Mouse (Mus musculus): Measurements from ENCODE around the gene Glb1. TPM values are rescaled to one million over a fixed set of nuclear protein-coding genes. Genes with fewer than 3 reads are reported as not detected.
A peak's percentile ranks its signal among the peaks of the same experiment; 100 is the strongest.

Gene Glb1
- total and polyA plus RNA-seq, 3 experiments = 7.0 to 15.7 TPM; not detected in 1

- TF ChIP-seq CTCF (IDR thresholded peaks at IDR 0.05 in 2 of 3, conservative IDR thresholded peaks at IDR 0.05 in 1 of 3; ENCODE audit: control insufficient read depth in 1 of 3, insufficient read depth in 1 of 3, low read depth in 2 of 3, low read length in 3 of 3, poor library complexity in 1 of 3, severe bottlenecking in 1 of 3) = no peak
- no peak for TF ChIP-seq USF2 (IDR thresholded peaks at IDR 0.05; ENCODE audit: borderline replicate concordance in 1 of 2, insufficient read depth in 1 of 2, low read depth in 1 of 2, low read length in 2 of 2)
- TF ChIP-seq MAZ (IDR thresholded peaks at IDR 0.05; ENCODE audit: low read depth, low read length) = no peak
- TF ChIP-seq CHD1 (IDR thresholded peaks at IDR 0.05; ENCODE audit: low read depth, low read length) = no peak
- TF ChIP-seq ZMIZ1 (IDR thresholded peaks at IDR 0.05; ENCODE audit: low read depth, low read length) = no peak
- TF ChIP-seq POLR2A (IDR thresholded peaks at IDR 0.05; ENCODE audit: control insufficient read depth in 1 of 2, insufficient read depth in 1 of 2, low read depth in 1 of 2, low read length in 2 of 2, poor library complexity in 1 of 2) = no peak
- TF ChIP-seq MYC (IDR thresholded peaks at IDR 0.05; ENCODE audit: low read depth, low read length) = no peak
- TF ChIP-seq MYB (IDR thresholded peaks at IDR 0.05; ENCODE audit: low read depth, low read length) = no peak
- no peak for TF ChIP-seq TCF12 (IDR thresholded peaks at IDR 0.05; ENCODE audit: low read depth, low read length)
- TF ChIP-seq MXI1 (IDR thresholded peaks at IDR 0.05; ENCODE audit: low read depth, low read length) = no peak
- TF ChIP-seq MAX (IDR thresholded peaks at IDR 0.05; ENCODE audit: low read length) = no peak
- TF ChIP-seq ZNF384 (IDR thresholded peaks at IDR 0.05; ENCODE audit: low read depth, low read length) = no peak
- TF ChIP-seq TBP (IDR thresholded peaks at IDR 0.05; ENCODE audit: low read depth, low read length) = no peak
- Histone ChIP-seq H3K4me1 (ENCODE audit: control insufficient read depth in 1 of 2, insufficient read depth in 2 of 2, low read length in 2 of 2) (no peaks in the 10 kb centered on the region), H3K27me3 (ENCODE audit: control insufficient read depth in 1 of 2, insufficient read depth in 2 of 2, low read length in 2 of 2) (no peaks in the 10 kb centered on the region), H3K9ac (ENCODE audit: control insufficient read depth, low read depth, low read length, poor library complexity, severe bottlenecking) (no peak overlapping the region), H3K9me3 (replicated peaks; ENCODE audit: insufficient read depth, low read length) (no peaks in the 10 kb centered on the region), H3K27ac (ENCODE audit: control insufficient read depth, low read depth, low read length) (no peak overlapping the region), H3K36me3 (ENCODE audit: control insufficient read depth in 1 of 2, insufficient read depth in 2 of 2, low read length in 2 of 2) (no peaks in the 10 kb centered on the region; a peak in 1 of 4 replicates), H3K79me2 (ENCODE audit: control insufficient read depth, insufficient read depth, low read length, poor library complexity) (no peaks in the 10 kb centered on the region), H3K4me3 (ENCODE audit: control insufficient read depth in 1 of 2, insufficient read depth in 1 of 2, low read depth in 2 of 2, low read length in 2 of 2) (no peak overlapping the region)
- DNase-seq (ENCODE audit: low read depth, low spot score) = no peak
Observed at GRCm38 (mm10) chr9:114420443-114420842, 19.6 kb downstream of the Glb1 start.

DNA sequence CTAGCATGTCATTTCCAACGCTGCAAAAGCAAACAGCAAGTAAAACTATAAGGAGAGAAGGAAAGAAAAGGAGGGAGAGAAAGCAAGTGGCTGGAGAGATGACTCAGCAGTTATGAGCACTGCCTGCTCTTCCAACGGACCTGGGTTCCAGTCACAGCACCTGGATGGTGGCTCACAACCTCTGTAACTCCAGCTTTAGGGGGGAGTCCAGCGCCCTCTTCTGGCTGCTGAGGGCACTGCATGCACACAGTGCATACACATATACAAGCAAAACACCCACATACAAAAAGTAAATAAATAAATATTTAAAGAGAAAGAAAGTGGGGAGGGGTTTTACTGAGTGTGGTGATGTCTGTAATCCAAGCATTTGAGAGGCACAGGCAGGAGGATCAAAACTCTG lies 20.2 kb downstream of the Glb1 start:
- no peaks in the 10 kb centered on the region; a peak in 1 of 4 replicates for H3K36me3 ChIP-seq (ENCODE audit: control insufficient read depth in 1 of 2, insufficient read depth in 2 of 2, low read length in 2 of 2)
- H3K9me3 ChIP-seq (replicated peaks; ENCODE audit: insufficient read depth, low read length) = no peaks in the 10 kb centered on the region
- no peaks in the 10 kb centered on the region for H3K27me3 ChIP-seq (ENCODE audit: control insufficient read depth in 1 of 2, insufficient read depth in 2 of 2, low read length in 2 of 2)
- DNase-seq (ENCODE audit: low read depth, low spot score) = no peak
- H3K9ac ChIP-seq (ENCODE audit: control insufficient read depth, low read depth, low read length, poor library complexity, severe bottlenecking) = no peak overlapping the region
- TF ChIP-seq CTCF (IDR thresholded peaks at IDR 0.05 in 2 of 3, conservative IDR thresholded peaks at IDR 0.05 in 1 of 3; ENCODE audit: control insufficient read depth in 1 of 3, insufficient read depth in 1 of 3, low read depth in 2 of 3, low read length in 3 of 3, poor library complexity in 1 of 3, severe bottlenecking in 1 of 3) = peak; percentile 28 to 55 (median 44); a peak in 5 of 6 replicates
- TF ChIP-seq ZMIZ1 (IDR thresholded peaks at IDR 0.05; ENCODE audit: low read depth, low read length) = no peak
- H3K4me3 ChIP-seq (ENCODE audit: control insufficient read depth in 1 of 2, insufficient read depth in 1 of 2, low read depth in 2 of 2, low read length in 2 of 2) = no peak overlapping the region
- H3K4me1 ChIP-seq (ENCODE audit: control insufficient read depth in 1 of 2, insufficient read depth in 2 of 2, low read length in 2 of 2) = no peaks in the 10 kb centered on the region
- H3K79me2 ChIP-seq (ENCODE audit: control insufficient read depth, insufficient read depth, low read length, poor library complexity) = no peaks in the 10 kb centered on the region
- no peak overlapping the region for H3K27ac ChIP-seq (ENCODE audit: control insufficient read depth, low read depth, low read length)

DNA sequence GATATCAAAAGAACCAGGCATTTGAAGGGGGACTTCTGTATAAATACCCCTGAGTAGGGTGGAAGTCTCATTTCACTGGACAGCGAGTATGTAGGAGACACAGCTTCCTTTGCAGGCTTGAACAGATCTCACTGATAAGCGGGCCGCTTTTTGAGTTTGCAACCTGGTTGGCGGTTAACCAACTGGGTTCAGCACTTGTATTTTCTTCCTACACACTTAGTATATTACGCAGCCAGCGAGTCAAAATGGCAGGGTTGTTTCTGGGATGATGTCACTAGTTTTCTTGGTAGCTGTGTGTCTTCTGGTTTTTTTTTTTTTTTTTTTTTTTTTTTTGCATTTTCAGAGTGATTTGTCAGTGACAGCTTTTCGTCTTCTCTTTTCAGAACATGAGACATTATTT lies 20.9 kb downstream of the Glb1 start:
- no peak overlapping the region for H3K27ac ChIP-seq (ENCODE audit: control insufficient read depth, low read depth, low read length)
- no peaks in the 10 kb centered on the region for H3K27me3 ChIP-seq (ENCODE audit: control insufficient read depth in 1 of 2, insufficient read depth in 2 of 2, low read length in 2 of 2)
- H3K9ac ChIP-seq (ENCODE audit: control insufficient read depth, low read depth, low read length, poor library complexity, severe bottlenecking) = no peak overlapping the region
- H3K9me3 ChIP-seq (replicated peaks; ENCODE audit: insufficient read depth, low read length) = no peaks in the 10 kb centered on the region
- TF ChIP-seq ZNF384 (IDR thresholded peaks at IDR 0.05; ENCODE audit: low read depth, low read length) = no peak
- TF ChIP-seq CHD2 (IDR thresholded peaks at IDR 0.05; ENCODE audit: low read length) = no peak
- TF ChIP-seq ZKSCAN1 (IDR thresholded peaks at IDR 0.05; ENCODE audit: low read depth, low read length) = no peak
- TF ChIP-seq POLR2A (IDR thresholded peaks at IDR 0.05; ENCODE audit: control insufficient read depth in 1 of 2, insufficient read depth in 1 of 2, low read depth in 1 of 2, low read length in 2 of 2, poor library complexity in 1 of 2) = no peak
- TF ChIP-seq ZMIZ1 (IDR thresholded peaks at IDR 0.05; ENCODE audit: low read depth, low read length) = no peak
- TF ChIP-seq GABPA (IDR thresholded peaks at IDR 0.05; ENCODE audit: low read depth, low read length) = no peak
- no peak for TF ChIP-seq POLR2AphosphoS2 (IDR thresholded peaks at IDR 0.05; ENCODE audit: low read length)
- TF ChIP-seq TCF12 (IDR thresholded peaks at IDR 0.05; ENCODE audit: low read depth, low read length) = no peak
- TF ChIP-seq MYC (IDR thresholded peaks at IDR 0.05; ENCODE audit: low read depth, low read length) = no peak
- no peak for TF ChIP-seq SIN3A (IDR thresholded peaks at IDR 0.05; ENCODE audit: low read length)
- TF ChIP-seq POLR2AphosphoS5 (IDR thresholded peaks at IDR 0.05; ENCODE audit: borderline replicate concordance, low read depth, low read length) = no peak
- TF ChIP-seq ZC3H11A (IDR thresholded peaks at IDR 0.05; ENCODE audit: low read depth, low read length) = no peak
- TF ChIP-seq CTCF (IDR thresholded peaks at IDR 0.05 in 2 of 3, conservative IDR thresholded peaks at IDR 0.05 in 1 of 3; ENCODE audit: control insufficient read depth in 1 of 3, insufficient read depth in 1 of 3, low read depth in 2 of 3, low read length in 3 of 3, poor library complexity in 1 of 3, severe bottlenecking in 1 of 3) = no peak
- TF ChIP-seq UBTF (IDR thresholded peaks at IDR 0.05; ENCODE audit: borderline replicate concordance, insufficient read depth, low read depth, low read length) = no peak
- TF ChIP-seq MXI1 (IDR thresholded peaks at IDR 0.05; ENCODE audit: low read depth, low read length) = no peak
- DNase-seq (ENCODE audit: low read depth, low spot score) = no peak
- no peak overlapping the region for H3K4me3 ChIP-seq (ENCODE audit: control insufficient read depth in 1 of 2, insufficient read depth in 1 of 2, low read depth in 2 of 2, low read length in 2 of 2)
- H3K4me1 ChIP-seq (ENCODE audit: control insufficient read depth in 1 of 2, insufficient read depth in 2 of 2, low read length in 2 of 2) = no peaks in the 10 kb centered on the region
- no peaks in the 10 kb centered on the region for H3K79me2 ChIP-seq (ENCODE audit: control insufficient read depth, insufficient read depth, low read length, poor library complexity)
- no peaks in the 10 kb centered on the region; a peak in 1 of 4 replicates for H3K36me3 ChIP-seq (ENCODE audit: control insufficient read depth in 1 of 2, insufficient read depth in 2 of 2, low read length in 2 of 2)

Data from MEL (cell line).